Mouse (Mus musculus) liver, embryonic 13.5 days (tissue): ENCODE results near the gene Arl4d. TPM values are rescaled to one million over a fixed set of nuclear protein-coding genes. Genes with fewer than 3 reads are reported as not detected.
A peak's percentile ranks its signal among the peaks of the same experiment; 100 is the strongest.

Experiments
- ATAC-seq: fragments of 200-750 bp; cut with Nextera tagmentation; 2 replicates; pipeline ENCODE4 v1.8.0; 2017; ENCODE audit warnings: low read depth, mild to moderate bottlenecking, moderate number of reproducible peaks, moderate library complexity
- DNase-seq: peaks from one replicate; pipeline ENCODE4 v3.0.0; 2022
- H3K27ac ChIP-seq: fragments of 300-500 bp; sonication (generic); 2 replicates; pipeline ENCODE4 v1.5.1; 2015; ENCODE audit warnings: moderate library complexity, mild to moderate bottlenecking, inconsistent platforms
- H3K27me3 ChIP-seq: fragments of 300-500 bp; sonication (generic); 2 replicates; pipeline ENCODE4 v1.6.1; 2015; ENCODE audit warnings: mild to moderate bottlenecking, inconsistent platforms
- H3K36me3 ChIP-seq: fragments of 300-500 bp; sonication (generic); 2 replicates; pipeline ENCODE4 v1.6.1; 2015; ENCODE audit warnings: mild to moderate bottlenecking, inconsistent platforms
- H3K4me1 ChIP-seq: fragments of 300-500 bp; sonication (generic); replicated peaks from 2 replicates; pipeline ENCODE4 v1.6.1; 2015; ENCODE audit warnings: inconsistent platforms
- H3K4me2 ChIP-seq: fragments of 300-500 bp; sonication (generic); 2 replicates; pipeline ENCODE4 v1.6.1; 2015; ENCODE audit warnings: inconsistent platforms, mild to moderate bottlenecking, moderate library complexity
- H3K4me3 ChIP-seq: fragments of 300-500 bp; sonication (generic); replicated peaks from 2 replicates; pipeline ENCODE4 v1.5.1; 2015; ENCODE audit warnings: mild to moderate bottlenecking, inconsistent platforms
- H3K9ac ChIP-seq: fragments of 300-500 bp; sonication (generic); 2 replicates; pipeline ENCODE4 v1.6.1; 2015; ENCODE audit warnings: mild to moderate bottlenecking, inconsistent platforms
- H3K9me3 ChIP-seq: fragments of 300-500 bp; sonication (generic); replicated peaks from 2 replicates; pipeline ENCODE4 v1.6.1; 2016; ENCODE audit warnings: inconsistent platforms
- WGBS: fragments of 180-500 bp; shearing (Covaris S2); methylation state at CpG from one replicate; pipeline ENCODE4 v1.1.7; 2015; ENCODE audit not compliant: insufficient replicate concordance; 5-methylcytosine and 5-hydroxymethylcytosine counted together
- polyA plus RNA-seq: library from polyadenylated mRNA; unstranded; fragments of >200 nt; fragmentation: Nextera tagmentation; extraction: Ambion mirVana; gene quantifications from 2 replicates; pipeline ENCODE4 v1.2.1, GENCODE M21; 2015

Gene Arl4d
- polyA plus RNA-seq, 1 experiment from 2014 or later: 1.1 TPM

GRCm38 (mm10) chr11:101681968-101682367 is 16.6 kb downstream of the Arl4d start:
- no peaks in the 10 kb centered on the region for H3K36me3 ChIP-seq
- no peak overlapping the region for H3K9ac ChIP-seq
- H3K9me3 ChIP-seq: no peaks in the 10 kb centered on the region
- no peak overlapping the region for H3K27ac ChIP-seq
- no peak overlapping the region for H3K4me2 ChIP-seq
- no peaks in the 10 kb centered on the region for H3K27me3 ChIP-seq
- DNase-seq: no peak
- H3K4me1 ChIP-seq: no peaks in the 10 kb centered on the region
- no peak for ATAC-seq
- WGBS: 52% methylated on average over 1 of the region's 1 CpGs
- H3K4me3 ChIP-seq: no peak overlapping the region

GRCm38 (mm10) chr11:101682410-101682960 is 17.1 kb downstream of the Arl4d start:
- H3K27me3 ChIP-seq: no peaks in the 10 kb centered on the region
- WGBS: 67% methylated on average over 7 of the region's 7 CpGs
- no peak overlapping the region for H3K4me2 ChIP-seq
- ATAC-seq (no peak), DNase-seq (no peak)
- H3K4me3 ChIP-seq: no peak overlapping the region
- H3K36me3 ChIP-seq: no peaks in the 10 kb centered on the region
- H3K27ac ChIP-seq: no peak overlapping the region
- no peak overlapping the region for H3K9ac ChIP-seq
- H3K4me1 ChIP-seq: no peaks in the 10 kb centered on the region
- no peaks in the 10 kb centered on the region for H3K9me3 ChIP-seq

DNA sequence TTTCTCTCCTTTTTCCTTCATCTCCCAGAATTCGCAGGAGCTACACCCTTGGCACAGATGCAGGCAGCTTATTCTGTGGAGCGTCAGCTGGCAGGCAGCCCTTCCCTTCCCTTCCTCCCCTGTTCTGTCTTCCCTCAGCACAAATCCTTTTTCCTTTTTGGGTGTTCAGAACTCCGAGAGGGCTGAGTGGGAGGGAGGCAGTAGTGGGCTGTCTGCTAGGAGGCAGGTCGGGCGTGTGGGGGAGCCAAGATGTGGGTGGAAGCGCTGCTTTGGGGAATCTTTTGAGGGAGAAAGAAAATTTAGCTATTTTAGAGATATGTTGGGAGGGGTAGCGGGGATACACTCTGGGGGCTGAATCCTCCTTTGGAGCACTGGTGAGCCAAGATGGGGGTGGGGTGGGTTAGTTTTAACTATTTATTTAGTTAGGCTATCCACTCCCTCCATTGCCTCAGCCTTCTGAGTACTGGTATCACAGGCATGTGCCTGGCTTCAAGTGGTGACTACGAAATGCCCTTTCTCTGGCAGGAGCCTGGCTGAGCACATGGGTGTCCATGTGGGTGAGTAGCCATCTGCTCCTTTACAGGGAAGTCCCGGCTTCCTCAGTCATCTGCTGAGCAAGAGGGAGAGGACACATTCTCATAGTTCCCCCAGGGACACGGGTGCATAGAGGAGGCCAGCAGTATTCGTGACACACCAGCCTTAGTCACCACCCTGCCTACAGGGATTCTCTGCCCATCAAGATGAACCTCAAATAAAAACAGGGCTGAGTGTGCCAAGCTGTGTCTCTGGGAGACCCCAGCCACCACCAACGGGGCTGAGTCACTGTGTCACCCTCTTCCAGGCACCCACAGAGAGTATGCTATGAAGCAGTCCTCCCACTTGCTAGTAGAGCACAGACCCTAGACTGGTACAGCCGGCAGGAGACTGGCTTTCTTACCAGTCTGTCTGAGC is 22.3 kb downstream of the Arl4d start:
- H3K27me3 ChIP-seq: peaks cover 3% of the 10 kb centered on the region; the same call in 1 of the 2 replicates
- H3K4me2 ChIP-seq: no peak overlapping the region
- no peaks in the 10 kb centered on the region for H3K36me3 ChIP-seq
- no peak overlapping the region for H3K9ac ChIP-seq
- H3K4me1 ChIP-seq: no peaks in the 10 kb centered on the region
- no peak overlapping the region for H3K4me3 ChIP-seq
- H3K9me3 ChIP-seq: no peaks in the 10 kb centered on the region
- no peak for ATAC-seq
- H3K27ac ChIP-seq: no peak overlapping the region
- no peak for DNase-seq
- 61% methylated on average over 13 of the region's 13 CpGs for WGBS

- no peak for DNase-seq
- Histone ChIP-seq H3K4me1 (no peaks in the 10 kb centered on the region), H3K9me3 (no peaks in the 10 kb centered on the region), H3K4me2 (no peak overlapping the region), H3K4me3 (no peak overlapping the region), H3K9ac (no peak overlapping the region), H3K27ac (no peak overlapping the region), H3K27me3 (peaks cover 3% of the 10 kb centered on the region; the same call in 1 of the 2 replicates), H3K36me3 (no peaks in the 10 kb centered on the region)
- 65% methylated on average over 10 of the region's 10 CpGs for WGBS
- no peak for ATAC-seq
Measured at GRCm38 (mm10) chr11:101689701-101690113, 24.4 kb downstream of the Arl4d start.

GRCm38 (mm10) chr11:101690326-101690725 is 25.0 kb downstream of the Arl4d start:
- H3K4me2 ChIP-seq: no peak overlapping the region
- no peak overlapping the region for H3K9ac ChIP-seq
- no peak overlapping the region for H3K27ac ChIP-seq
- no peaks in the 10 kb centered on the region for H3K9me3 ChIP-seq
- H3K4me1 ChIP-seq: peaks cover 4% of the 10 kb centered on the region
- H3K36me3 ChIP-seq: no peaks in the 10 kb centered on the region
- 56% methylated on average over 5 of the region's 5 CpGs for WGBS
- no peak for DNase-seq
- H3K4me3 ChIP-seq: no peak overlapping the region
- H3K27me3 ChIP-seq: peaks cover 3% of the 10 kb centered on the region; the same call in 1 of the 2 replicates
- no peak for ATAC-seq

DNA sequence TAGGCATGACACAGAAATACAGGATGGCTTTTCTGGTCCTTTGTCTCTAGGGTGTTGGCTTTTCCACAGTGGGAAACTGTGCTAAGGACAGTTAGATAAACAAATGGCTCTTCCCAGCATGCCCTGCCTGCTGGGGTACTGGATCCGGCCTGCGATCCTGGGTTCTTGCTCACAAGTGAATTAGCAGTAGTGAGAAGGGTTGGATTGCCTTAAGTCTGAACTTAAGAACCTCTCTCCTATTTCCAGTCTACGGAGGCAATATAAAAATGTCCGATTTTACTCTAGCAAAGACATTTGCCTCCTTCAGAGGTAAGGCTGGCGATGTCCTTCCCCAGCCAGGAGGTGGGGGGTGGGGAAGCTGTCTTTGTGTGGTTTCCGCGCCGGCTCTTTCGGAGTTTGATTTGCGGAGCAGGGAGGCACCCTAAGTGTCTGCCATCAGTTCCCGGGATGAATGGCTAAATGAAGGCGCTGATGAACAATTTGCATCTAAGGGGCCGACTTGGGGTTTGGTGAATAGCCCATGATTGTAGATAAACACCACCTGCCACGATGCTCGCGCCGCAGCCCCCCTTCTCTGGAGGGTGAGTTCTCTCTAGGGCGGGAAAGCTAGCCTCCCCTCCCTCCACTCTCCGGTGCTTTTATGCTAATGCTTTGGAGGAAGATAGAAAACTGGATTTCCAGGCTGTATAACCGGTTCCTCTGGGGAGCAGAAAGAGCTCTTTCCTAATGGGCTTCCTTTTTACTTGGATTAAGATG is 30.7 kb downstream of the Arl4d start:
- Histone ChIP-seq H3K27ac (peak overlapping the region; percentile 71), H3K4me2 (peak overlapping the region; percentile 62), H3K4me1 (peaks cover 41% of the 10 kb centered on the region), H3K9me3 (peaks cover 5% of the 10 kb centered on the region; the same call in 1 of the 2 replicates), H3K27me3 (peaks cover 3% of the 10 kb centered on the region; the same call in 1 of the 2 replicates), H3K4me3 (peak overlapping the region; percentile 35), H3K9ac (peak overlapping the region; percentile 44), H3K36me3 (0 out of 2 replicates have a peak, but pooled peaks cover 3% of the 10 kb centered on the region)
- ATAC-seq: peak; percentile 45
- 4% methylated on average over 20 of the region's 20 CpGs for WGBS
- DNase-seq: no peak

DNA sequence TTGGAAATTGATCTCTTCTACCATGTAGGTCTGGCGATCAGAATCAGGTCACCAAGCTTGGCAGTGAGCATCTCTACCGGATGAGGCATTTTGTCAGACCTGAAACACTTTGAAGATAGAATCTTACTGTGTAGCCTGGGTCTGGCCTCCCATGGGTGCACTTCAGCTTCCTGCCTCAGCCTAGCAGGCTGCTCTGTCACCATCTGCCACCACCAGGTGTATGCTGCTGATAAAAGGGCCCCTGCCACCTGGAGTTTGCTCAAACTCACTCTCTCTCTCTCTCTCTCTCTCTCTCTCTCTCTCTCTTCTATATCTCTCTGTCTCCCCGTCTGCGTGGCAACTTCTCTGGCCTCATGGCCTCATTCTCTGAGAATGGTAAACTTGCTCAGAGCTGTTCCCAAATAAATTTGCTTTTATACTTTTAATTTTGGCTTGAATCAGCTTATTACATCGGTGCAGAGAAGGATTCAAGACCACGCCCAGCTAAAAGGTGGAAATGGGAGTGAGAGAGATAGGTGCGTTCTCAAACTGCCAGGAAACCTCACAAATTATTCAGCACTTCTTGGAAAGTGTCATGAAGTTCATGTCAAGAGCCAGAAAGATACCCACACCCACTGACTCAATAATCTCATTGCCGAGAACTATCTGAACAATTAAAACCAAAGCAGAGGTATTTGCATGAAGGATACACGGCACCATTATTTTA is 32.0 kb downstream of the Arl4d start:
- Histone ChIP-seq H3K4me3 (0 out of 2 replicates have a peak overlapping the region, but pooled peaks have one; percentile 1), H3K36me3 (0 out of 2 replicates have a peak, but pooled peaks cover 3% of the 10 kb centered on the region), H3K9me3 (peaks cover 5% of the 10 kb centered on the region; the same call in 1 of the 2 replicates), H3K27me3 (no peaks in the 10 kb centered on the region), H3K9ac (peak overlapping the region; percentile 44; the same call in 1 of the 2 replicates), H3K4me1 (peaks cover 41% of the 10 kb centered on the region), H3K27ac (peak overlapping the region; percentile 67), H3K4me2 (peak overlapping the region; percentile 62)
- ATAC-seq (peak; percentile 86), DNase-seq (peak; percentile 65)
- WGBS: 29% methylated on average over 9 of the region's 9 CpGs

DNA sequence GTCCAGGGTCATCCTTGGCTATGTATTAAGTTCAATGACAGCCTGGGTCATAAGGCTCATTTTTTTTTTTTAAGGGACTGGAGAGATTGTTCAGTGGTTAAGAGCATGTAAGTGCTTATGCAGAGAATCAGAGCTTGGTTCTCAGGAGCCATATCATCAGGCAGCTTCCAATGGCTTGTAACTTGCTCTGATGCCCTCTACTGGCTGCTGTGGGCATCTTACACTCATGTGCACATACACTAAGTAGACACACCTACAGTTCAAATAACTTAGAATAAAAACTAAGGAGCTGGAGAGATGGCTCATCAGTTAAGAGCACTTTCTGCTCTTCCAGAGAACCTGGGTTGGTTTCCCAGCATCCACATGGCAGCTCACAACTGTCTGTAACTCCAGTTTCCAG is 32.8 kb downstream of the Arl4d start:
- Histone ChIP-seq H3K4me2 (peak overlapping the region; percentile 62), H3K4me1 (peaks cover 41% of the 10 kb centered on the region), H3K9me3 (peaks cover 5% of the 10 kb centered on the region; the same call in 1 of the 2 replicates), H3K27ac (peak overlapping the region; percentile 67), H3K36me3 (0 out of 2 replicates have a peak, but pooled peaks cover 3% of the 10 kb centered on the region), H3K4me3 (no peak overlapping the region), H3K9ac (no peak overlapping the region), H3K27me3 (no peaks in the 10 kb centered on the region)
- ATAC-seq (no peak), DNase-seq (no peak)

DNA sequence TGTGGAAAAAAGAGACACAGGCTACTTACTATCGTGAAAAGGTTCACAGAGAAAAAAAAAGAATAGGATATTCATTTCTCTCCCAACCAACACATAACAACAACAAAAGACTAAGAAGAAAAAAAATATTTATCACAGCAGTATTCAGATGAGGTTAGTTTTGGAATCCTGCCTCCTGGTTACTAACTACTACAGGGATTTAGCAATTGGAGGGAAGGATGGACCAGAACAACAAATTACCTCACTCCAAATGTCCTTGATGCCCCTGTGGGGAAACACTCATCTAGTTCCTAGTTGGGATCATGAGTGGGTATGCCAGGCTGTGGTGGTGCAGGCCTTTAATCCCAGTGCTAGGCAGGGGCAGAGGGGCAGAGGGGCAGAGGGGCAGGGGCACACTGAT is 34.2 kb downstream of the Arl4d start:
- Histone ChIP-seq H3K27me3 (no peaks in the 10 kb centered on the region), H3K9ac (no peak overlapping the region), H3K4me1 (peaks cover 46% of the 10 kb centered on the region), H3K9me3 (peaks cover 5% of the 10 kb centered on the region; the same call in 1 of the 2 replicates), H3K4me2 (no peak overlapping the region), H3K4me3 (no peak overlapping the region), H3K36me3 (0 out of 2 replicates have a peak, but pooled peaks cover 3% of the 10 kb centered on the region), H3K27ac (no peak overlapping the region)
- no peak for DNase-seq
- no peak for ATAC-seq
- WGBS: 73% methylated on average over 1 of the region's 1 CpGs

DNA sequence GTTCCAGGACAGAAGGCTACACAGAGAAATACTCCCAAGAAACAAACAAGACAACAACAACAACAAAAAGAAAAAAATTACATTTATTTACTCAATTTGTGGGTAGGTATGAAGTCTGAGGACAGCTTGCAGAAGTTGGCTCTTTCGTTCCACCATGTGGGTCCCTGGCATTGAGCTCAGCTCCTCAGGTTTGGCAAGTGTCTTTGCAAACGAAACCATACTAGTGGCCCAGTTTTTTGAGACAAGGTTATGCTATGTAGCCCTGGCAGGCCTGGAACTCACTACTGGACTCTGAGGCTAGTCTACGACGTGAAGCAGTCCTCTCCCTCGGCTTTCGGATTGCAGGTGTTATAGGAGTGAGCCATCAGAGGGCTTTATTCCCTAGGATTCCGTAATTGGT is 34.6 kb downstream of the Arl4d start:
- no peak overlapping the region for H3K4me3 ChIP-seq
- H3K27ac ChIP-seq: no peak overlapping the region
- 59% methylated on average over 7 of the region's 7 CpGs for WGBS
- ATAC-seq (no peak), DNase-seq (no peak)
- H3K9ac ChIP-seq: no peak overlapping the region
- H3K4me1 ChIP-seq: peaks cover 46% of the 10 kb centered on the region
- H3K4me2 ChIP-seq: no peak overlapping the region
- peaks cover 5% of the 10 kb centered on the region; the same call in 1 of the 2 replicates for H3K9me3 ChIP-seq
- H3K36me3 ChIP-seq: 0 out of 2 replicates have a peak, but pooled peaks cover 3% of the 10 kb centered on the region
- H3K27me3 ChIP-seq: no peaks in the 10 kb centered on the region
